Mouse (Mus musculus): Measurements from ENCODE around the gene Igfbp4.

The Igfbp4 gene

GRCm38 (mm10) chr11:99080902-99081543, 40.0 kb downstream of the Igfbp4 start:
- DNase-seq (ENCODE audit: low read depth, low spot score), result no peak

DNA sequence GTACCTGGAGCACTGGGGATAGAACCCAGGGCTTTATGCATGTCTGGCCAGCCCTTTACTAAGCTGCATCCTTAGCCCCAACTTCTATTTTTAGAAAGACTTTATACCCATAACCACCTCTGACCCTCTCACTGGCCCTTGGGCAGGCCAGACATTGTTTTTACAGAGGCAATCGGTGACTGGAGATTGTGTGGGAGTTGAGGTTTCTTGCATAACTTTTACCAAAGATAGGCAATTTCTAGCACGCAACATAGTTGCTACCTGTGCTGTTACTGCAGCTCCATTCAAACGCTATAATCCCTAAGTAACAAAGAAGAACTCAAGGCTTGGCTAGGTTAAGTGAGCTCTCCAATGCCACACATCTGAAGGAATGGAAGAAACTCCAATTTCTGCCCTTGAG, 40.5 kb downstream of the Igfbp4 start:
- DNase-seq (ENCODE audit: low read depth, low spot score), result no peak

DNA sequence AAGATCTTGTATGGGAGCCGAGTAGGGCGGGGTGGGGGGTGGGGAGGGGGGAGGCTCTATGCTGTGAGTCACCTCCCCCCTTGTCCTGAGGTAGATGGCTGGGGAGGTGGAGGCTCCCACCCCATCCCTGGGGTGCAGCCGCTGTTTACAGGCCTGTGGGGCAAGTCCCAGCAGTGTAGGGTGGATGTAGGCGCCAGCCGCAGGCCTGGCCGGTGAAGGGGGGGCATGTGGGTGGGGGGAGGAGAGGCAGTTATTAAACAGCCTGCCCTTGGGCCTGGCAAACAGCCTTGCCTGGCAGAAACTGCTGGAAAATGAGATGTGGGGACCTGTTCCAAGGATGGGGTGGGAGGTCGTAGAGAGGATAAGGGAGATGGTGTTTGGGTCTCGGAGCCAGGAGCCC, 41.1 kb downstream of the Igfbp4 start:
- DNase-seq (ENCODE audit: low read depth, low spot score), result no peak

DNA sequence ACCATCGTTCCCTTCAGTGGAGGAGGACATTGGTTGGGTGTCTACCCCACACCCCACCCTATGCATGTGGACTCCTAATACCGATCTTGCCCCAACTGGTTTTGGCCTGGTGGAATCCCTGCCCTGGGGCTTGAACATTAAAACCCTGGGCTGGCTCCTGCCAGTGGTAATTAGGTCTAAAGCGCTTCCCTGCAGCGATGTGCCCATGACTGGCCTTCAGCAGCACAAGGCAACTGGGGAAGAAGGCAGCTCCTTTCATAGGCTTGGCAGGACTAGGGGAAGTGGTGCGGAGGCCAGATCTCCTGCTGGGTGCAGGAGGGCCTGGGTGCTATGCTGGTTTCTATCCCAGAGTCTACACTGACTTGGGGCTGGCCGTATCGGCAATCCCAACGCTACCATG, 42.5 kb downstream of the Igfbp4 start:
- no peak for DNase-seq (ENCODE audit: low read depth, low spot score)

GRCm38 (mm10) chr11:99084366-99084765, 43.3 kb downstream of the Igfbp4 start:
- DNase-seq (ENCODE audit: low read depth, low spot score), result no peak

- peak; percentile 10 for DNase-seq (ENCODE audit: low read depth, low spot score)
Measured at GRCm38 (mm10) chr11:99088486-99088885, 47.4 kb downstream of the Igfbp4 start.

DNA sequence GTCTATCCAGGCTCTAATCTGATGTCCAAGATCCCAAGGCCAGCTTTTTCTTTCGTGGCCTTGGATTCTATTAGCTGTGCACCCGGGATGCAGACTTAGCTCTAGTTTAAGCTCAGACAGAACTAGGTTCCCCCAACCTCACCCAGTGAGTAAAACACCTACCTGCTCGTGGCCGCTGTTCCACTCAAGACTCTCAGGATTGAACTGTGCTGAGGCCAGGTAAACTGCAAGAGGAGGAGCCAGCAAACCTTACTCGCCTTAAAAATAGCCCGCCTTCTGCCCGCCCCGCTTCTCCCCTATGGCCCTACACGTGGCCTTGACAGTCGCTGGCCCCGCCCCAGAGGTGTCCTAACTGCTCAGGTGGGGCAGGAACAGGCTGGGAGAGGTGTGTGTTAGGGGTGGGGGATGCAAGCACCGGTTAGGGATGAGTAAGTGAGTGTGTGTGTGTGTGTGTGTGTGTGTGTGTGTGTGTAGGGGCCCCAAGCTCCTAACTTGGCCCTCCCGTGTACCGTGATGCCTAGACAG, 48.1 kb downstream of the Igfbp4 start, which contains the start of gene Tns4:
Gene Tns4 (minus strand): TSS at position 230 of the 525 bp plus-strand sequence.
- DNase-seq (ENCODE audit: low read depth, low spot score), result no peak

DNA sequence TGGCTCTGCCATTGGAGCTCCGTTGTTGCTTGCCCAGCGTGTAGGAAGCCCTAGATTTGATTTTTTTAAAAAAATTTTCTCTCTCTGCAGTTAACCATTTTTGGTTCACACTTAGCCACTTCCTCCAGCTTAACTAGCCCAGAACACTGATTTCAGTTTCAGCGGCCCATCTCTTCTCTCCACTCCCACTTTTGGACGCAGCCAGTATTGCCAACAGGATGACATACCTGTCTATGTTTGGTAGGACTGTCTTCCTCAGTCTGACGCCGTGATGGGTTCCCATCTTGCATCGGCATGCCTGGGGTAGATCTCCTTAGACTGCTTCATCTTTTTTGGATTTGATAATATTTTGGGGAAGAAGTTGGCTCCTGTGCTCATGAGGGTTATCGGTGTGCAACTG, 49.3 kb downstream of the Igfbp4 start:
- DNase-seq (ENCODE audit: low read depth, low spot score), result no peak

DNA sequence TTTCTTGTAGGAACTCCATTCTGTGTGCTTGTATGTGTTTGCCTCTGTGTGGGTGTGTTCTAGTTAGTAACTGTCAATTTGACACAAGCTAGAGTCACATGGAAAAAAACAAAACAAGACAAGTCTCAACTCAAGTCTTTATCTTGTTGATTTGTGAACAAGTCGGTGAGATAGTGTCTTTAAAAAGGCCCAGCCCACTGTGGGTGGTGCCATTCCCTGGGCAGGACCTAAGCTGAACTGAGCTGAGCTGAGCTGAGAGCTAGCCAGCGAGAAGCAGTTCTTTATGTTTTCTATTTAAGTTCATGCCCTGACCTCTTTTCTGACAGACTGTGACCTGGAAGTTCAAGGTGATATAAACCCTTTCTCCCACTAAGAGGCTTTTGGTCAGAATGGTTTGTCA, 50.6 kb downstream of the Igfbp4 start:
- no peak for DNase-seq (ENCODE audit: low read depth, low spot score)

- DNase-seq (ENCODE audit: low read depth, low spot score), result no peak
Measured at GRCm38 (mm10) chr11:99093740-99094139, 52.7 kb downstream of the Igfbp4 start.

DNA sequence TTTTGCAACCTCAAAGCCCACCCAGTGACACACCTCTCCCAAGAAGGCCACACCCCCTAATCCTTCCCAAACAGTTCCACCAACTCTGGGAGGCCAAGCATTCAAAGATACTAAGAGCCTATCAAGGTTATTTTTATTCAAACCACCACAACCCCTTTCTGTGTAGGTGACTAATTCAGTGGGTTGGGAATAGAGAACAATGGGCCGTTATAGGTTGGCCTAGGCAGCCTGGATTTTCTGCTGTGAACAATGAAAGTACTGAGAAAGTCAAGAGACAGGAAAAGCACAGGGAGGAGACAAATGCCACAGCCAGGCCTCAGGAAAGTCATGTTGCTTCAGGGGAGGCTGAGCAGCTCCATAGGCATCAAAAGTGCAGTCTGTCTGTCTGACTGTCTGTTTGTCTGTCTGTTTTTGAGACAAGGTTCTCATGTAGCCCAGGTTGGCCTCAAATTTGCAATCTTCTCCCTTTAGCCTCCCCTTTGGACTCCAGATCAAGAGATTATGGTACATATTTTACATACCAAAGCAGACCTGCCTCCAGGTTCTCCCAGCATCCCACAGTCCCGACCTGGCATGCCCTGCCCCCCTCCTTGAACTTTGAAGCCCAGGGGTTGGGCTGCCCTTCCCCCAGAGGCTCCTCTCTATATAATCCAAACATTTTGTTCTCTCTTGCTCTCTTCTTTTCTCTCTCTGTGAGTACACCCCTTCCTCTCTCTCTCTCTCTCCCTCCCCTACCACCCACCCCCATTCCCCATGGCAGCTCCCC, 54.0 kb downstream of the Igfbp4 start:
- DNase-seq (ENCODE audit: low read depth, low spot score), result no peak

- DNase-seq (ENCODE audit: low read depth, low spot score), result no peak
Measured at GRCm38 (mm10) chr11:99095759-99096158, 54.7 kb downstream of the Igfbp4 start.

- DNase-seq (ENCODE audit: low read depth, low spot score), result no peak
Measured at GRCm38 (mm10) chr11:99096417-99096816, 55.4 kb downstream of the Igfbp4 start.

GRCm38 (mm10) chr11:99096996-99097774, 56.1 kb downstream of the Igfbp4 start:
- DNase-seq (ENCODE audit: low read depth, low spot score), result peak; percentile 36

DNA sequence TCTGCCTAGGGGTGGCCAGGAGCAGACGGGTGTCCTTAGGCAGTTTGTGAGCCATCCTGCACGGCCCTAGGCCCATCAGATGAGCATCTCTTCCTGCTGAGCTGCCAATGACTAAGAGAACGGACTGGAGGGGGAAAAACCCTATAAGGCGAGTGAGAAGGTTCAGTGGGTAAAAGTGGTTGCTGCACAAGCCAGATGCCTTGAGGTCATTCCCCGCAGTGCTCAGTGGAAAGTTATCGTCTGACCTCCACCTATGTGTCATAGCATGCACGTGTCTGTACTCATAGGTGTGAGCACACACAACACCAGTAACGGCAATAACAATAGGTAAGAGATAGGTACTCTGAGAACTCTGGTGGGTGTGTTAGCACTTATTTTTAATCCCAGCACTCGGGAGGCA, 57.9 kb downstream of the Igfbp4 start:
- no peak for DNase-seq (ENCODE audit: low read depth, low spot score)

DNA sequence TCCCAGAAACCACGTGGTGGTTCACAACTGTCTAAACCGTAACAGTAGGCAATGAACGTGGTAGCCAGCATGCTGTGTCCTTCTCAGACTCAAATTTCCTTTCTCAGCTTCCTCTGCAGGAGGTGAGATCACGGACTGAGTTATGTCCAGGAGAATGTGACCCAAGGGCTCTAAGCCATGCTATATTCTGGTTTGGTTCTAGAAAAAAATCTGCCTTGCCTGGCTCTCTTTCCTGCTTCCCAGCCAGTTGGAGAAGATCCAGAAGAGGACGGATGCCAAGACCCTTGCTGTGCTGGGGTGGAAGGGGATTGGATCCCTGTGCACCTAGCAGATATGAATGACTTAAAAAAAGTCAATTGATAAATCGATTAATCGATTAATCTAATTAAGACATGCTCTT, 58.5 kb downstream of the Igfbp4 start:
- no peak for DNase-seq (ENCODE audit: low read depth, low spot score)

- DNase-seq (ENCODE audit: low read depth, low spot score), result no peak
Measured at GRCm38 (mm10) chr11:99100215-99100614, 59.2 kb downstream of the Igfbp4 start.

GRCm38 (mm10) chr11:99101693-99102092, 60.6 kb downstream of the Igfbp4 start:
- DNase-seq (ENCODE audit: low read depth, low spot score), result no peak

- no peak for DNase-seq (ENCODE audit: low read depth, low spot score)
Measured at GRCm38 (mm10) chr11:99102575-99103270, 61.7 kb downstream of the Igfbp4 start.

Measured in telencephalon, adult 2 months (tissue).